Mouse (Mus musculus) megakaryocyte progenitor cell, adult 5-6 weeks (primary cell): ENCODE data around the gene Elp6. TPM values are rescaled to one million over a fixed set of nuclear protein-coding genes. Genes with fewer than 3 reads are reported as not detected.
"Not testable (repeated sequence)": the region's sequence is repeated elsewhere in the genome, so short reads cannot be mapped to it uniquely, and the experiment has no call there.

Experiments used
- ATAC-seq: replicated peaks from 2 replicates; pipeline ENCODE4 v1.8.0; 2016; ENCODE audit warnings: mild to moderate bottlenecking, moderate TSS enrichment, inconsistent platforms; ENCODE audit not compliant: poor library complexity
- total RNA-seq, 2 experiments: library from RNA; stranded (forward) in 1 of 2; stranded (reverse) in 1 of 2; fragments of 157-497, 149-512 nt in 1 of 2; fragments of 200-1000 nt in 1 of 2; gene quantifications; 2 replicates each; pipeline versions ENCODE4 v1.2.3 to v1.2.4; 2015 to 2017

Elp6 gene
- total RNA-seq, 2 experiments from 2014 or later, result 9.3 to 12.1 TPM

DNA sequence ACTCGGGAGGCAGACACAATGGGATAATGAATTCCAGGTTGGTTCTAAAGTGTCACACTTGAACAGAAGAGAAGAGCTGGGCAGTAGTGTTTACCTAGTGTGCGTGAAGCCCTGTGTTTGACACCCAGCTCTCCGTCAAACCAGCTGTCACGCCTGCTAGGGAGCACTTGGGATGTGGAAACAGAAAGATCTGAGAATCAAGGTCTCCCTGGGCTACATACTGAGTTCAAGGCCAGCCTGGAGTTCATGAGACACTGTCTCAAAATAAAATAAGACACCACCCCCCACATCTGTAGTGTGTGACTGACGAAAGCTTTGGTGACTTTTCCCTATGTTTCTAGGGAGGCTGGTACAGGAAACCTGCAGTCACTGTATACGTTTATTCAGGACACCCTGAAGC, 10.4 kb downstream of the Elp6 start:
- ATAC-seq, result no peak

- no peak for ATAC-seq
These were observed 10.9 kb downstream of the Elp6 start for GRCm38 (mm10) chr9:110315904-110316303.

DNA sequence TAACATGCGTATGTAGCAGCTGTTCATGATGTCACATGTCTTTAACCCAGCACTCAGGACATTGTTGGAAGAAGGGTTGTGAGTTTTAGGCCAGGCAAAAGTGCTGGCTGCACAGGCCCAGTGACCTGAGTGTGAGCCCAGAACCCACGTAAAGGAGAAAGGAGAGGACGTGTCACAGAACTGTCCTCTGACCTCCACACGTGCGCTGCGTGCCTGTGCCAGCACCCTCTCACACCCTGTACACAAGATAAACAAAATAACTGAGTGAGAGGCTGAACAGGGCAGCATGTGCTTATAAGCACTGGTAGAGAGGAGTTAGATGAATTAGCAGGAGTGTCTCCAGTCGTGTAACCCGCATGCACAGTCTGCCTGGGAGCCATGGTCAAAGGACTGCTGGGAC, 11.5 kb downstream of the Elp6 start:
- no peak for ATAC-seq

GRCm38 (mm10) chr9:110320769-110321168, 15.8 kb downstream of the Elp6 start:
- ATAC-seq, result no peak

GRCm38 (mm10) chr9:110322972-110323371, 18.0 kb downstream of the Elp6 start:
- no peak for ATAC-seq

DNA sequence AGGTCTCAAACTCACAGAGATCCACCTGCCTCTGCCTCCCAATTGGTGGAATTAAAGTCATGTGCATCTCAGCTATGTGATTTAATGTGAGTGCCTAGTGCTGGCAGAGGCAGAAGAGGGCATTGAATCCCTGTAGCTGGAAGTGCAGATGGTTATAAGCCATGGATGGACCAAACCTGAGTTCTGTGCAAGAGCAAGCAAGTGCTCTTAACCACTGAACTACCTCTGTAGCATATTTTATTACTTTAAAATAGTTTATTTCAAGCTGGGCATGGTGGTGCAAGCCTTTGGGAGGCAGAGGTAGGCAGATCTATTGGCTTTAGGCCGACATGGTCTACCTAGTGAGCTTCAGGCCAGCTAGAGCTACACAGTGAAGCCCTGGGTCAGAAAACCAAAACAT, 19.2 kb downstream of the Elp6 start:
- ATAC-seq, result no peak

GRCm38 (mm10) chr9:110328178-110328577, 23.2 kb downstream of the Elp6 start:
- ATAC-seq, result no peak

GRCm38 (mm10) chr9:110328946-110329630, 24.1 kb downstream of the Elp6 start:
- peak; percentile 15 for ATAC-seq

GRCm38 (mm10) chr9:110329655-110330054, 24.7 kb downstream of the Elp6 start:
- ATAC-seq, result peak; percentile 26; the same call in 1 of the 2 replicates

- no peak for ATAC-seq
These were observed 25.4 kb downstream of the Elp6 start for GRCm38 (mm10) chr9:110330341-110330740.

- ATAC-seq, result not testable (repeated sequence)
These were observed 25.9 kb downstream of the Elp6 start for GRCm38 (mm10) chr9:110330913-110331312.

GRCm38 (mm10) chr9:110333135-110333895, 28.3 kb downstream of the Elp6 start, which contains the start of gene Scap:
Scap (plus strand) TSS chr9:110333288.
- ATAC-seq, result peak; percentile 88

- ATAC-seq, result 0 out of 2 replicates have a peak, but pooled peaks have one; percentile 2
These were observed 28.9 kb downstream of the Elp6 start for GRCm38 (mm10) chr9:110333896-110334259.

- no peak for ATAC-seq
These were observed 29.9 kb downstream of the Elp6 start for GRCm38 (mm10) chr9:110334849-110335248.

- no peak for ATAC-seq
These were observed 35.2 kb downstream of the Elp6 start for GRCm38 (mm10) chr9:110340037-110340750.

DNA sequence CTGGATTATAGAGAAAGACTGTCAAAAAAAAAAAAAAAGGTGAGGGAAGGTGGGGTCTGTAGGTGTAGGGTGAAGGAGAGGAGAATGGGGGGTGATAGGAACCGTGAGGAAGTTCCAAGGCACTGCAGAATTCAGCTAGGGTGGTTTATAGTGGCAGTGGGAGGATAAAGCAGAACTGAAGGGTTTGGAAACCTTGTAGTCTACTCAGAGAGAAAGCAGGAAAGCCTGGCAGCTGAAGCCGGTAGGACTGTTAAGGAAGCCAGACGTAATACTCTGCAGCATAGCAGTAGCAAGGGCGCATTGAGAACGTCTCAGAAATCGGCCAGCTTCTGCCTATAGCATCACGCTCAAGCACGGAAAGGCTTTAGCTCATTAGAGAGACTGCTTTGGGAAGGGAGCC, 37.0 kb downstream of the Elp6 start:
- ATAC-seq, result peak; percentile 72

DNA sequence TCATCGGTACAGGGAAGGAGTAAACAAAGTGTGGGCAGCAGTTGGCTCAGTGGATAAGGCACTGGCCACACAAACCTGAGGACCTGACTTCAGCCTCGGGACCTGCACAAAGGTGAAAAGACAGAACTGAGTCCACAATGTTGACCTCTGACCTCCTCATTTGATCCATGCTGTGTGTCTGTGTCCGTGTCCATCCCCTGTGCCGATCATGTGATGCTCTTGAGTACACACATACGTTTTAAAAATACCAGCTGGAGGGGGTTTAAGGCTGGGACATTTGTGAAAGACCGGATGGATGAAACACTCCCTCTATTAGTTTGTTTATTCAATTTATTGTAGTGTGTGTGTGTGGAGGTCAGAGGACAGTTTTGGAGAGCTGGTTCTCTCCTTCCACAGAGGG, 38.8 kb downstream of the Elp6 start:
- no peak for ATAC-seq

- no peak for ATAC-seq
These were observed 40.2 kb downstream of the Elp6 start for GRCm38 (mm10) chr9:110345057-110345739.

DNA sequence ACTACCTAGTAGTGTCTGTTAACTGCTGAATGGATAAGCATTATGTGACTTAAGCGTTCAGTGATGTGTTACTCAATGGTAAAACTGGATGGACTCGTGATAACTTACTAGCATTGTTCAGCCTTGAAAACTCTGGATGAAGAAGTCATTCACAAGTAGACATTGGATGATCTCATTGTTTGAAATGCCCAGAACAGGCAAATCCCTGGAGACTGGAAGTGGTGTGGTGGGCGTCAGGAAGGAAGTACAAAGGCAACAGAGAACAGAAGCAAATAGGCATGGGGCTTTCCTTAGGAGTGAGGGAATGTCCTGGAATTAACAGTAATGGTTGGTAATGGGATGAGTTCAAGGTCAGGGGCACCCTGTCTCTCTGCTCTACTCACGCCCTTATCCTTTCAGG, 43.9 kb downstream of the Elp6 start:
- no peak for ATAC-seq

DNA sequence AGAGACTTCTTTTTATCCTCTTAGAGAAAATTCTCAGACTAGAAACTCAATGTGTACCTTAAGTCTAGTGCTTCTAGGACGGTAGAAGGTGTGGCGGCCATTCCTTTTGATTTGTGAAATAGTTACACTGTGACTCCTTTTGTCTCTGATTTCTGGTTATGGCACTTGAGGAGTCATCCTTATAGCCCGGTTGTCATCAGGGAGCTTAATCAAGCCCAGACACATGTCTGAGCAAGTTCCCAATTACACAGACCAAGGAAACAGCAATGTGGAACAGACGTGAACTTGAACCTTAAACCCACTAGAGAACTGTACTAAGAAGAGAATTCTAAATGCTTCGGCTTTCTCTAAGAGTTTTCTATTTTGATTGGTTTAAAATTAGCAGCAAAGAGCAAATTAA, 45.2 kb downstream of the Elp6 start:
- no peak for ATAC-seq

DNA sequence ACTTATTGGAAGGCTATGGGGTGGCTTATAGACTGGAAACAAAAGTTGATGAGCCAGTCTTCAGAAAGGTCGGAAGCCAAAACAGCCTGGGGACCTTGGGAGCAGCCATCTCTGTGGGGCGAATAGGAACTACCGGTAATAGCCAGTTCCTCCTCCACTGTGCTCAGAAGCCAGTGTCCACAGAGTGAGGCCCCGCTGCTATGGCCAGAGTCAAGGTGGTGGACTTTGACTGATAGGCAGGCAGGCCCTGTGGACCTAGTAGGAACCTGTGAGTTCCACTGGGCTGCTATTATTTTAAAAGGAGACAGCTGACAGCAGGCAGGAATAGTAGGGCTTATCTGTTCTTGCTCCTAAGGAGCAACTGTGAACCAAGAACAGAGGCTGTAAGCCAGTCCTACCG, 45.6 kb downstream of the Elp6 start:
- no peak for ATAC-seq
